Mouse (Mus musculus) layer of hippocampus, adult 2 months (tissue): Measurements from ENCODE around the gene Vipr2. TPM values are rescaled to one million over a fixed set of nuclear protein-coding genes. Genes with fewer than 3 reads are reported as not detected.

Experiments
- DNase-seq, 2 experiments: peaks; one replicate each; pipeline ENCODE4 v3.0.0; 2022; ENCODE audit warnings: low spot score in 2 of 2
- H3K27ac ChIP-seq: fragments of 200-600 bp; 2 replicates; pipeline ENCODE4 v1.8.1; 2022
- H3K4me3 ChIP-seq: fragments of 200-600 bp; 2 replicates; pipeline ENCODE4 v1.8.1; 2022; ENCODE audit warnings: mild to moderate bottlenecking
- CTCF ChIP-seq: fragments of 200-600 bp; conservative IDR thresholded peaks from 2 replicates; pipeline ENCODE4 v1.8.1; 2022; ENCODE audit warnings: antibody characterized with exemption, mild to moderate bottlenecking, moderate library complexity
- total RNA-seq, 2 experiments: library from RNA; stranded (reverse); gene quantifications; 2 replicates each; pipeline ENCODE4 v1.2.3; 2021

The Vipr2 gene
- total RNA-seq, 2 experiments from 2014 or later = 0.76 to 1.3 TPM

GRCm38 (mm10) chr12:116063020-116063419, 14.5 kb upstream of the Vipr2 start:
- Histone ChIP-seq H3K4me3 (no peak overlapping the region), H3K27ac (no peak overlapping the region)
- TF ChIP-seq CTCF = no peak
- no peak for DNase-seq

DNA sequence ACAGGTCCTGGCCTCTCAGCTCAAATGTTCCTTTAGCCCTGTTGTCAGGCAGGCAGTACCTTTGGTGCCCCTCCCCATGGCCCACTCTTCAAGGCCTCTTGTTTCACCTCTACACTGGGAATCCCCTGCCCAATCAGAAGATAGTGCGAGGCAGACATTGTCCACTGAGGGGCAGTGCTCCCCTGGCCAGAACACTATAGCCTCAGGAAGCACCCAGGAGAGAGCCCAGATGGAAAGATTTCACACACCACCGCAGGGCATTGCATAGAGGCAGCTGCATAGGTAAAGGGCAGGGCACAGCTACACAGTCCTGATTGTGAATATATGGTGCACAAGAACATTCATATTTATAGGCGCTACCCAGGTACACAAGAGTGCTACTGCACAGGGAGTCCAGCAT, 6.5 kb upstream of the Vipr2 start:
- no peak overlapping the region for H3K4me3 ChIP-seq
- no peak overlapping the region for H3K27ac ChIP-seq
- TF ChIP-seq CTCF = peak; percentile 80
- DNase-seq = no peak

GRCm38 (mm10) chr12:116077855-116078366, 385 bp downstream of the Vipr2 start:
- peak overlapping the region; percentile 62 for H3K4me3 ChIP-seq
- no peak for DNase-seq
- no peak overlapping the region for H3K27ac ChIP-seq
- no peak for TF ChIP-seq CTCF

DNA sequence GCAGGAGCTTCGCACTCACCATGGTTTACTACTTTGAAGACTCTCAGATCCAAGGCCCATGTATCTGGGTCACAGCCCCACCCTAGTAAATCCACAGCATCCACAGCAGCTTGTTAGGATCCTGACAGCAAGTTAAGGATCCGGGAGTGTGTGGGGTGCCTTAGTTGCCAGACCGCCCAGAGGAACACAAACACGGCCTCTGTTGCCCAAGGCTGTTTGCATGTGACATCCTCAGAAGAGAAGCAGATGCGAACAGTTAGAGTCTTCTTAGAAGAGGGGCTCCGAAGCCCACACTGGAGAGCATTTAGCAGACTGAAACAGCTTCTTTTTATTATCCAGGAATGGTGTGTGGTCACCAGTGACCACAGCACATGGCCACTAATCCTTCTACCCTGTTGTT, 5.6 kb downstream of the Vipr2 start:
- no peak for TF ChIP-seq CTCF
- Histone ChIP-seq H3K4me3 (no peak overlapping the region), H3K27ac (no peak overlapping the region)
- DNase-seq = no peak

- no peak overlapping the region for H3K4me3 ChIP-seq
- no peak overlapping the region for H3K27ac ChIP-seq
- no peak for TF ChIP-seq CTCF
- no peak for DNase-seq
Measured at GRCm38 (mm10) chr12:116084294-116084693, 6.8 kb downstream of the Vipr2 start.

- Histone ChIP-seq H3K4me3 (no peak overlapping the region), H3K27ac (no peak overlapping the region)
- no peak for DNase-seq
- no peak for TF ChIP-seq CTCF
Measured at GRCm38 (mm10) chr12:116086951-116087600, 9.6 kb downstream of the Vipr2 start.

DNA sequence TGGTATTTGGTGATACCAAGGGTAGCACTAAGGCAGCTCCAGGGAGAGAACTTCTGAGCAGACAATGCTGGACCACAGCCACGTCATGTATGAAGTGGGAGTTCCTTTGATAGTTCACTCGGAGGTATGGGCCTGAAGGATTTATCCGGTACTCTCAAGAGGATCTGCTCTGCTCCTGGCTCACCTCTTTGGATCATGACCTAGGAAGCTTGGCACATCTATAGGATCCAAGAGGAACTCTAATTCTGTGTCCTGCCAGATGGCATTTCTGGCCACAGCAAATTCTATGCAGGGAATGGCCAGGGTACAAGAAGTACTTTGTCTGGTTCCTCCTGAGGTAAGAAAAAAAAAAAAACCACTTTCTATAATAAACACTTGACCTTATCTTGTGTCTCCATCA, 12.3 kb downstream of the Vipr2 start:
- no peak for TF ChIP-seq CTCF
- H3K27ac ChIP-seq = no peak overlapping the region
- DNase-seq = no peak
- no peak overlapping the region for H3K4me3 ChIP-seq

GRCm38 (mm10) chr12:116094765-116095555, 17.4 kb downstream of the Vipr2 start:
- H3K27ac ChIP-seq = no peak overlapping the region
- H3K4me3 ChIP-seq = no peak overlapping the region
- no peak for DNase-seq
- no peak for TF ChIP-seq CTCF

- H3K4me3 ChIP-seq = no peak overlapping the region
- TF ChIP-seq CTCF = no peak
- no peak for DNase-seq
- H3K27ac ChIP-seq = no peak overlapping the region
Measured at GRCm38 (mm10) chr12:116096361-116096904, 18.9 kb downstream of the Vipr2 start.

DNA sequence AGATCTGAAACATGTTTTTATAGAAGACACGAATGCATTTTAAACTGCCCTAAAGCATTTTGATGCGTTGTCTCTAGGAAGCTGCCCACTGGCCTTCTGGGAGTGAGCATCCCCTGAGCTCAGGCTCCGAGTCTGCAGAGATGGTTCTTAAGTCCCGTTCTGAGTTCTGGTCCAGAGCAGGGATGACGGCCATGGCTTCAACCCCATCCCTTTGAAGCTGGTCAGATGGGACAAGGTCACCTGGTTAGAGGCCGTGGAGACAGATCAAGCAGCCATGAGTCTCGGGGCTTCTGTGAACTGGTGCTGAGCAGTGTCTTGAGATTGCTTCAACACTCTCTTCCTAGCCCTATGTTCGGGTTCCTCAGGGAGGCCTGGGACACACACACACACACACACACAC, 19.6 kb downstream of the Vipr2 start:
- no peak for TF ChIP-seq CTCF
- no peak overlapping the region for H3K27ac ChIP-seq
- DNase-seq = no peak
- H3K4me3 ChIP-seq = no peak overlapping the region

GRCm38 (mm10) chr12:116101945-116102344, 24.4 kb downstream of the Vipr2 start:
- no peak overlapping the region for H3K27ac ChIP-seq
- no peak for DNase-seq
- TF ChIP-seq CTCF = no peak
- no peak overlapping the region for H3K4me3 ChIP-seq

- DNase-seq = no peak
- TF ChIP-seq CTCF = no peak
- no peak overlapping the region for H3K27ac ChIP-seq
- no peak overlapping the region for H3K4me3 ChIP-seq
Measured at GRCm38 (mm10) chr12:116109451-116110353, 32.2 kb downstream of the Vipr2 start.
